Mouse (Mus musculus): ENCODE data around the gene Marc2. TPM values are rescaled to one million over a fixed set of nuclear protein-coding genes. Genes with fewer than 3 reads are reported as not detected.

The Marc2 gene
- 441 TPM for polyA plus RNA-seq (2014; fragmentation: Illumina TruSeq; extraction: RNeasy Lipid Tissue Mini Kit (QIAGEN cat#74804); ENCODE audit: low read depth, low replicate concordance)

GRCm38 (mm10) chr1:184846092-184846750, at the start of gene Marc2:
TSS of gene Marc2 (minus strand) at chr1:184846451.

DNA sequence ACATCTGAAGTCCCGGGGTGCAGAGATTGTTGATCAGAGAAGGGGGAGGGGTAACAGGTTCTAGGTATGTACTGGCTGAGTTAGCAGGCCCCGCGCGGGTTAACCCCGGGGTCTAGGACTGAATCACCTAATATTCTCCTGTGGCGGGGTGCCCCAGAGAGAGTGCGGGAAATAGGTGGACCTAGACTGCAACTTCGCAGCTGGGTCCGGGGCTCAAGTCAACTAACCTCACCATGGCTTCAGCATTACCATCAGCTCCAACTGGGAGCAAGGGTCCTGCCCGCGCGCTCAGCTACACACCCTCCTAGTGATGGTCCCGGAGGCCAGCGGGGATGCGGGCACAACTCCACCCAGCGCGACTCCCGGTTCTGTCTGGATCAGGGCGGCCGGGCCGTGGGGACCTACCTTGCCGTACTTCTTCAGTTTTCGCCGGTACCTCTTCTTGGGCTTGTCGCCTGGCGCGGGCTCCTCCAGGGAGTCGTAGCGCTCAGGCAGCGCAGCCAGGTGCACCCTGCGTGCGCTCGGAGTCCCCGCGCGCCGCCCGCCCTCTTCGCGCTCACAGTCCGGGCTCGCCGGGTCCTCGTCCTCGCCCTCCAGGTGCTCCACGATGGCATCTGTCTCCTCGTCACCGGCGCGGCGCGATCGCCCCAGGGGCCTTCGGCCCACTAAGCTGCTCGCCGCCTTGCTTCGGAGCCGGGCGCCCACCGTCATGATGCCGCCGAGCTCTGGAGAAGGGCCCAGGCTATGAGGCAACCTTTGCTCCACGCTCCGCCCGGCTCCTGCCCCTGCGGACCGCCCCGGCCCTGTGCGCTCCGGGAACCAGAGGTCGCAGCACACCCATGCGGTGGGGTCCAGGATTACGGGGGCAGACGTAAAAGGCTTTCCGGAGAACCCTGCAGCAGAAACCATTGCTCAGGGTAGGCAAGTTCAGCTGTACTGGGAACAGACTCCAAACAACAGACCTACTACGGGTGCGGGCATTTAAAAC, 36.3 kb upstream of the Marc2 start, which contains the start of gene C130074G19Rik:
Gene C130074G19Rik, minus strand, starts transcription at position 938 of the 988 bp plus-strand sequence.

DNA sequence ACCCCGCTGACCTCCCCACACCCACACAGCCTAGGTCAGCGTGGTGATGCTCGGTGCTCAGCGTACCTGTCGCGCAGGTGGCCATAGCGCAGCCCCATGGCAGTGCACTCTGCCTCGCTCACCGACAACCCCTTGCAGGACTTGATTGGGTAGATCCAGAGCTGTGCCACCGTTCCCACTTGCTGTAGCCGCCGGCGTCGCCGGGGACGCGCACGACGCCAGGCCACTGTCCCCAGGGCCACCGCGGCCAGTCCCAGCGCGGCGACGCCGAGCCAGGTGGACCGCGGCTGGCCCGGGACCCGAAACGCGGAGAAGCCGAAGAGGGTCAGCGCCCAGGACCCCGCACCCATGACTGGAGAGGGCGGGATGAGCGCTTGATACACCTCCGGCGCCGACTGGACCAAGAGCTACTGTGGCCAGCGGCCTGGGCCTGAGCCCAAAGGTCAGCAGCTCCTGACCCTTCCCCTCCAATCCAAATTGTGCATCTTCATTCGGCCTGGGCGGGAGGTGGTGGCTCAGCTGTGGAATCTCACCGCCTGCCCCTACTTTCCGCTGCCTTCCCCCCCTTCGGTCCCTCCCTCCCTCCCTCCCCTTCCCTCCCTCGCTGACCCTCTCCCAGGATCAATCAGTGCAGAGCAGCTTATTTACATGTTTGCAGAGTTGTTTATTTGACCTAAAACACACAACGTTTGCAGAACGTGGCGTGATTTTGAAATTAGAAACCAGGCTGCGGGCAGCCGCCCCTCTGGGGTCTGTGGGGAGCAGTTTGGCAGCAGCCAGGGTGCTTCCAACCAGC, 35.3 kb downstream of the Marc2 start, which contains the start of gene Marc1:
Gene Marc1, minus strand, starts transcription at position 534 of the 796 bp plus-strand sequence.

Other genes with a start within 250 kb of the Marc2 start
- gene Hlx, start 113.8 kb downstream of the Marc2 start, polyA plus RNA-seq (2014; fragmentation: Illumina TruSeq; extraction: RNeasy Lipid Tissue Mini Kit (QIAGEN cat#74804); ENCODE audit: low read depth, low replicate concordance): not detected
- 379 TPM for gene Marc1, start 35.1 kb downstream of the Marc2 start, polyA plus RNA-seq (2014; fragmentation: Illumina TruSeq; extraction: RNeasy Lipid Tissue Mini Kit (QIAGEN cat#74804); ENCODE audit: low read depth, low replicate concordance)
- gene C130074G19Rik, start 36.8 kb upstream of the Marc2 start, polyA plus RNA-seq (2014; fragmentation: Illumina TruSeq; extraction: RNeasy Lipid Tissue Mini Kit (QIAGEN cat#74804); ENCODE audit: low read depth, low replicate concordance): 79.3 TPM
- 1.7 TPM for gene Mark1, start 153.1 kb upstream of the Marc2 start, polyA plus RNA-seq (2014; fragmentation: Illumina TruSeq; extraction: RNeasy Lipid Tissue Mini Kit (QIAGEN cat#74804); ENCODE audit: low read depth, low replicate concordance)

Data from liver, adult 10 weeks (tissue).